Mouse (Mus musculus): ENCODE measurements at regions not wholly inside any gene's neighbourhood (a gene's known extent, or its start where the extent isn't known, plus 50 kb on each side); places are given as distances from the start of the nearest gene placed in this dataset.
"Not testable (repeated sequence)": the region's sequence is repeated elsewhere in the genome, so short reads cannot be mapped to it uniquely, and the experiment has no call there.

DNA sequence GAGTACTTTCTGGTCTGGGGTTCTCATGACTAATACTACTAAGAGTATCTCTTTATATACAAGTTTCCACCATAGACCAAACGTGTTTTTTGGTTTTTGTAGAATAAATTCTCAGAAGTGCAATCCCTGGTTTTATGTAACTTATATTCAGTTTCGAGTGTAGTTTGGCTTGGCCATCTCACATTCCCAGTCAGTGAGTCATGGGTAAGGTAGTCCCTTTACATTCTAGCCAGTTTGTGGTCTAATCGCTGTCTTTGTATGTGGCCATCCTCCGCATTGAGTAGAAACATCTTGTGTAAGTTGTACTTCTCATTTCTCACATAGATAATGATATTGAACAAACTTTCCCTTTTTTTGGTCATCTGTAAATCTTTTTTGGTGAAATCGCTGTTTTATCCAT is 88.3 kb downstream of the Anxa5 start:
- Histone ChIP-seq H3K9me3 (ENCODE audit: control insufficient read depth, low read length) (no peaks in the 10 kb centered on the region), H3K36me3 (ENCODE audit: control insufficient read depth, insufficient read depth, low read length) (no peaks in the 10 kb centered on the region), H3K4me1 (replicated peaks; ENCODE audit: control insufficient read depth, insufficient read depth) (no peaks in the 10 kb centered on the region), H3K4me2 (replicated peaks; ENCODE audit: low read depth) (no peak overlapping the region), H3K9ac (ENCODE audit: low read length) (no peak overlapping the region), H3K27me3 (ENCODE audit: control insufficient read depth, insufficient read depth, low read length) (no peaks in the 10 kb centered on the region), H3K27ac (replicated peaks) (no peak overlapping the region), H3K4me3 (ENCODE audit: low read depth, low read length) (no peak overlapping the region)
- TF ChIP-seq EP300 (optimal IDR thresholded peaks at IDR 0.05) (no peak), CTCF (IDR thresholded peaks at IDR 0.05; ENCODE audit: low read depth) (no peak)
- DNase-seq (ENCODE audit: low spot score) (no peak), ATAC-seq (ENCODE audit: low FRiP score, low TSS enrichment) (no peak)
- WGBS, result 81% methylated on average over 5 of the region's 5 CpGs

DNA sequence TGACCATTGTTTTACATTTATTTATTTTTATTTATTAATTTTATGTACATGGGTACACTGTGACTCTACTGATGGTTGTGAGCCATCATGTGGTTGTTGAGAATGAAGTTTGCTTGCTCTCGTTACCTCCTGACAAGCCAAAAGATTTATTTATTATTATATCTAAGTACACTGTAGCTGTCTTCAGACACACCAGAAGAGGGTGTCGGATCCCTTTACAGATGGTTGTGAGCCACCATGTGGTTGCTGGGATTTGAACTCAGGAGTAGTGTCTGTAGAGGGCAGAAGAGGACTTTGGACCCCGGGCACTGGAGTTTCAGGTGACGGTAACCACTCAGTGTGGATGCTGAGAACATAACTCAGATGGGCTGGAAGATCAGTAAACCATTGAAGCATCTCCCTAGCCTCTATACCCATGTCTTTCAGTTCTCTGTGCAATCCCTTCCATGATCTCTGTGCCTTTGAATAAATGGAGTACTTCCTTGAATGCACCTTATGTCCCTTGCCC is 92.2 kb downstream of the Anxa5 start:
- Histone ChIP-seq H3K9ac (ENCODE audit: low read length) (no peak overlapping the region), H3K4me2 (replicated peaks; ENCODE audit: low read depth) (no peak overlapping the region), H3K27ac (replicated peaks) (no peak overlapping the region), H3K4me3 (ENCODE audit: low read depth, low read length) (no peak overlapping the region), H3K27me3 (ENCODE audit: control insufficient read depth, insufficient read depth, low read length) (no peaks in the 10 kb centered on the region), H3K9me3 (ENCODE audit: control insufficient read depth, low read length) (no peaks in the 10 kb centered on the region), H3K4me1 (replicated peaks; ENCODE audit: control insufficient read depth, insufficient read depth) (no peaks in the 10 kb centered on the region), H3K36me3 (ENCODE audit: control insufficient read depth, insufficient read depth, low read length) (no peaks in the 10 kb centered on the region)
- TF ChIP-seq CTCF (IDR thresholded peaks at IDR 0.05; ENCODE audit: low read depth), result no peak
- TF ChIP-seq EP300 (optimal IDR thresholded peaks at IDR 0.05), result no peak
- 84% methylated on average over 4 of the region's 4 CpGs for WGBS
- DNase-seq (ENCODE audit: low spot score), result no peak
- no peak for ATAC-seq (ENCODE audit: low FRiP score, low TSS enrichment)

DNA sequence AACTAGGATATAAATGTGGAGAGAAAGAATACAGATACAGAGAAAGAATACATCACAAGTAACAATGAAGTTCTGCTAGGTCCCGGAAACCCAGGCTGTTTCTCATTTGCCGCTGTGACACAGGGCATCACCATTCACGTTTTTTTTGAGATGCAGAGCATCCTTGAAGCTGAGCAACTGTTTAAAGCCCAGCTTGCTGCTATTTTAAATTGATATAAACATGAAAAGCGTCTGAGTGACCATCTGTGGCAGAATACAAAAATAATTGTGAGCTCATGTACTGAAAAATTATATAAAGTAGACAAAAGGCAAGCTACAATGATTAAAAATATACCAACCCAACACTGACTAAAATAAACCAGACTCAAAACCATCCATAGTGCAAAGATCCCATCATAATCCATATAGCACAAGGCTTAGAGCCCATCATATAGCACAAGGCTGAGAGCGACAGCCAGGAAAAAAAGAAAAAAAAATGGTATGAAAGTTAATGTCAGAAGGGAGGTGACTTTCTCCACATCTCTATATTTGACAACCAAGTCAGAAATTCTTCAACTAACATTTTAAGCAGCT is 94.0 kb downstream of the Anxa5 start:
- Histone ChIP-seq H3K27ac (replicated peaks) (no peak overlapping the region), H3K9me3 (ENCODE audit: control insufficient read depth, low read length) (no peaks in the 10 kb centered on the region), H3K9ac (ENCODE audit: low read length) (no peak overlapping the region), H3K27me3 (ENCODE audit: control insufficient read depth, insufficient read depth, low read length) (no peaks in the 10 kb centered on the region), H3K4me3 (ENCODE audit: low read depth, low read length) (no peak overlapping the region), H3K36me3 (ENCODE audit: control insufficient read depth, insufficient read depth, low read length) (no peaks in the 10 kb centered on the region), H3K4me2 (replicated peaks; ENCODE audit: low read depth) (no peak overlapping the region), H3K4me1 (replicated peaks; ENCODE audit: control insufficient read depth, insufficient read depth) (no peaks in the 10 kb centered on the region)
- DNase-seq (ENCODE audit: low spot score) (no peak), ATAC-seq (ENCODE audit: low FRiP score, low TSS enrichment) (no peak)
- 67% methylated on average over 5 of the region's 5 CpGs for WGBS
- TF ChIP-seq CTCF (IDR thresholded peaks at IDR 0.05; ENCODE audit: low read depth) (no peak), EP300 (optimal IDR thresholded peaks at IDR 0.05) (no peak)

DNA sequence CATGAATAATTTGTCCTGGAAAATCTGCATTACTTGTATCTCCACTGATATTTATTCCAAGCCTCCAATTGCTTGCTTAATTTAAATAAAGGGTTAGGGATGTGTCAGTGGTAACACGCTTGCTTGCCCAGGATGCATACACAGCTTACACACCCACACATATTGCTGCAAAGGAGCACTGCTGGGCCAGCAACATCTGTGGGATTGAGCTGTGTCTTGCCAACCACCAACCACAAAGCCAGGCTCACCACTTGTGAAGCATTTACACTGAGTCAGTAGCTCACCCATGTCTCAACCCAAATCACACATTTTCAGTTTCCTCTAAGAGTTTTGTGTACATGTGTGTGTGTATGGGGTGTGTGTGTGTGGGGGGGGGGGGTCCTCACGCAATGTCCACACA is 100.0 kb downstream of the Anxa5 start:
- no peak for DNase-seq (ENCODE audit: low spot score)
- no peaks in the 10 kb centered on the region for H3K4me1 ChIP-seq (replicated peaks; ENCODE audit: control insufficient read depth, insufficient read depth)
- H3K27me3 ChIP-seq (ENCODE audit: control insufficient read depth, insufficient read depth, low read length), result no peaks in the 10 kb centered on the region
- ATAC-seq (ENCODE audit: low FRiP score, low TSS enrichment), result no peak
- H3K4me2 ChIP-seq (replicated peaks; ENCODE audit: low read depth), result no peak overlapping the region
- no peak overlapping the region for H3K9ac ChIP-seq (ENCODE audit: low read length)
- TF ChIP-seq EP300 (optimal IDR thresholded peaks at IDR 0.05) (no peak), CTCF (IDR thresholded peaks at IDR 0.05; ENCODE audit: low read depth) (no peak)
- H3K27ac ChIP-seq (replicated peaks), result no peak overlapping the region
- no peaks in the 10 kb centered on the region for H3K9me3 ChIP-seq (ENCODE audit: control insufficient read depth, low read length)
- H3K36me3 ChIP-seq (ENCODE audit: control insufficient read depth, insufficient read depth, low read length), result no peaks in the 10 kb centered on the region
- no peak overlapping the region for H3K4me3 ChIP-seq (ENCODE audit: low read depth, low read length)
- 72% methylated on average over 2 of the region's 2 CpGs for WGBS

DNA sequence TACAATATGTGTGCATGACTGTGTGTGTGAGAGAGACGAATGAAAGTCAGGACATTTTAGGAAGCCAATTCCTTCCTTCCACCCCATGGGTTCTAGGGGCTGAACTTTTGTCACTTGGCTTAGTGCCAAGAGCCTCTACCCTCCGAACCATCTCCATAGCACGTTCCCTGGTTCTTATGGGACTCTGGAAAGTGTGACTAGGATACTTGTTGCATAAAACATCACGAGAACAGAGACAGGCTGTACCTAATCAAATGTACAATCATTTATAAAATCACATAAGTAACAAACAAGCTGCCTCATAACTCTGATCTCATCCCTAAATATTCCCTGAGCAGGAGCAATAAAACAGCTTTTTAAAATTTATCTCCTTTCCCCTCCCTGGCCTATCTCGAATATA is 100.8 kb downstream of the Anxa5 start:
- Histone ChIP-seq H3K9me3 (ENCODE audit: control insufficient read depth, low read length) (no peaks in the 10 kb centered on the region), H3K4me3 (ENCODE audit: low read depth, low read length) (no peak overlapping the region), H3K4me2 (replicated peaks; ENCODE audit: low read depth) (no peak overlapping the region), H3K27me3 (ENCODE audit: control insufficient read depth, insufficient read depth, low read length) (no peaks in the 10 kb centered on the region), H3K4me1 (replicated peaks; ENCODE audit: control insufficient read depth, insufficient read depth) (no peaks in the 10 kb centered on the region), H3K9ac (ENCODE audit: low read length) (no peak overlapping the region), H3K27ac (replicated peaks) (no peak overlapping the region), H3K36me3 (ENCODE audit: control insufficient read depth, insufficient read depth, low read length) (no peaks in the 10 kb centered on the region)
- ATAC-seq (ENCODE audit: low FRiP score, low TSS enrichment) (no peak), DNase-seq (ENCODE audit: low spot score) (no peak)
- TF ChIP-seq CTCF (IDR thresholded peaks at IDR 0.05; ENCODE audit: low read depth) (no peak), EP300 (optimal IDR thresholded peaks at IDR 0.05) (no peak)
- 58% methylated on average over 5 of the region's 5 CpGs for WGBS

DNA sequence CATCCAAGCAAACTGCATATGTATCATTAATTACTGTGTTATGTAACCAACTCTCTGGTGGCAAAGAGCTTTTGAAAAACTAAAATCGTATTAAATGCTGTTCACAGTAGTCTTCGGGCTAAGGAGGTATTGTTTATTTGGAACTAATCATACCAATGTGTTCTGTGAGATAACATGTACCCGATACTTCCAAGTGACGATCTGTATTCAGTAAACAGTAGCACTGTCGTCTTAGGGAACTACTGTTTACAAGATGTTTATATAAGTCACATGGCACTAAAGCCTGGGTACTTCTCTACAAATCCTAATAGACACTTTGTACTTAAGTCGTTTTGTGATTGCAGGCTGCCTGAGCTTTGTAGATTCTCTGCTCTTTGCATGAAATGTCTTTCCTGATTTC is 114.8 kb downstream of the Anxa5 start:
- H3K4me1 ChIP-seq (replicated peaks; ENCODE audit: control insufficient read depth, insufficient read depth), result no peaks in the 10 kb centered on the region
- H3K4me3 ChIP-seq (ENCODE audit: low read depth, low read length), result no peak overlapping the region
- ATAC-seq (ENCODE audit: low FRiP score, low TSS enrichment), result no peak
- H3K9me3 ChIP-seq (ENCODE audit: control insufficient read depth, low read length), result no peaks in the 10 kb centered on the region
- WGBS, result 42% methylated on average over 6 of the region's 6 CpGs
- no peak for DNase-seq (ENCODE audit: low spot score)
- H3K27me3 ChIP-seq (ENCODE audit: control insufficient read depth, insufficient read depth, low read length), result no peaks in the 10 kb centered on the region
- no peak overlapping the region for H3K9ac ChIP-seq (ENCODE audit: low read length)
- no peak for TF ChIP-seq CTCF (IDR thresholded peaks at IDR 0.05; ENCODE audit: low read depth)
- TF ChIP-seq EP300 (optimal IDR thresholded peaks at IDR 0.05), result no peak
- no peaks in the 10 kb centered on the region for H3K36me3 ChIP-seq (ENCODE audit: control insufficient read depth, insufficient read depth, low read length)
- no peak overlapping the region for H3K27ac ChIP-seq (replicated peaks)
- no peak overlapping the region for H3K4me2 ChIP-seq (replicated peaks; ENCODE audit: low read depth)

DNA sequence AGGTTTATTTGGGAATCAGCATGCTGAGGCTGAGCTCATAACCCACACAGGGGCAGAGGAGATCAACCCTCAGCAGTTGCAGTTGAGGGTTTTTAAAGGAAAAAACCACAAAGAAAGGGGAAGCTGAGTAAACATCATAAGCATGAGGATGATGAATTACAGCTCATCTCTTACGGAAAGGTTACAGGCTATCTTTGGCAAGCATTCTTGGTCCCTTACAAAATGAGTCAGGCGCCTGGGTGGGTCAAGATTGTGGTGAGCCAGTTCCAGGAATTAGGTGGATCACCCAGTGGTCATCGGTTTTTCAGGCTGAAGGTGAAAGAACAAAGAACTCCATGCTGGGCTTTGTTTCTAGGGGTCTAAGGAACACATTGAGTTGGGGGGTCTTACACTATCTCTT is 121.5 kb downstream of the Anxa5 start:
- ATAC-seq (ENCODE audit: low FRiP score, low TSS enrichment); H3K9ac ChIP-seq (ENCODE audit: low read length); H3K27ac ChIP-seq (replicated peaks); H3K27me3 ChIP-seq (ENCODE audit: control insufficient read depth, insufficient read depth, low read length); H3K4me2 ChIP-seq (replicated peaks; ENCODE audit: low read depth); H3K36me3 ChIP-seq (ENCODE audit: control insufficient read depth, insufficient read depth, low read length); H3K4me1 ChIP-seq (replicated peaks; ENCODE audit: control insufficient read depth, insufficient read depth); H3K4me3 ChIP-seq (ENCODE audit: low read depth, low read length); DNase-seq (ENCODE audit: low spot score); H3K9me3 ChIP-seq (ENCODE audit: control insufficient read depth, low read length): not testable (repeated sequence)
- WGBS, result 83% methylated on average over 3 of the region's 3 CpGs

Measured in stomach, postnatal 0 days (tissue).